In genomic region chr4:141288152-141288551, GRCm38 (mm10) we compare ENCODE assay signal across 23 mouse cellular contexts. TPM values are rescaled to one million over a fixed set of nuclear protein-coding genes. Genes with fewer than 3 reads are reported as not detected.
DNase-seq lines count a peak whose midpoint lies in the region; ATAC-seq and TF ChIP-seq lines count a peak whose summit lies in the region.
"Had no signal": no experiment of that assay in that cellular context is flagged by ENCODE, and none has a peak within 500 bp of the region (broad histone marks: within the 10 kb centered on the region; RNA-seq: fewer than 3 reads in every experiment).

No protein-coding gene starts in this region.

- TF ChIP-seq CTCF in midbrain, postnatal 0 days (IDR thresholded peaks at IDR 0.05), result no peak
- TF ChIP-seq CTCF in intestine, postnatal 0 days (IDR thresholded peaks at IDR 0.05; ENCODE audit: low read depth), result no peak

- H3K27ac ChIP-seq in heart, embryonic 12.5 days (ENCODE audit: poor library complexity, severe bottlenecking), result no peak overlapping the region
- no peak overlapping the region for H3K27ac ChIP-seq in midbrain, embryonic 13.5 days
- H3K27ac ChIP-seq in midbrain, postnatal 0 days (ENCODE audit: low read depth, low read length), result no peak overlapping the region
- H3K27ac ChIP-seq in intestine, postnatal 0 days (ENCODE audit: low read depth, low read length), result peak overlapping the region; percentile 94; the same call in 1 of the 2 replicates
- H3K27ac ChIP-seq: forebrain, embryonic 12.5 days; heart, embryonic 15.5 days; hindbrain, embryonic 15.5 days; limb, embryonic 10.5 days; neural tube, embryonic 12.5 days had no signal

- 0 out of 2 replicates have a peak overlapping the region, but pooled peaks have one; percentile 11 for H3K9ac ChIP-seq in heart, embryonic 12.5 days
- H3K9ac ChIP-seq in midbrain, embryonic 13.5 days (replicated peaks), result no peak overlapping the region
- H3K9ac ChIP-seq in midbrain, postnatal 0 days (replicated peaks; ENCODE audit: low read length, poor library complexity, severe bottlenecking), result no peak overlapping the region
- H3K9ac ChIP-seq in intestine, postnatal 0 days (ENCODE audit: low read depth, low read length), result no peak overlapping the region
- H3K9ac ChIP-seq: forebrain, embryonic 12.5 days; hindbrain, embryonic 15.5 days; liver, postnatal 0 days; neural tube, embryonic 12.5 days had no signal

- no peak overlapping the region for H3K4me2 ChIP-seq in heart, embryonic 12.5 days
- H3K4me2 ChIP-seq in midbrain, embryonic 13.5 days (replicated peaks), result no peak overlapping the region
- H3K4me2 ChIP-seq in midbrain, postnatal 0 days (ENCODE audit: low read depth, low read length, poor library complexity, severe bottlenecking), result no peak overlapping the region
- no peak overlapping the region for H3K4me2 ChIP-seq in intestine, postnatal 0 days (replicated peaks; ENCODE audit: low read depth)
- H3K4me2 ChIP-seq: forebrain, embryonic 12.5 days; hindbrain, embryonic 15.5 days had no signal

- H3K4me1 ChIP-seq in heart, embryonic 12.5 days (replicated peaks), result peaks cover 51% of the 10 kb centered on the region
- H3K4me1 ChIP-seq in midbrain, embryonic 13.5 days (replicated peaks), result peaks cover 49% of the 10 kb centered on the region
- H3K4me1 ChIP-seq in midbrain, postnatal 0 days (ENCODE audit: insufficient read depth, low read length), result 0 out of 2 replicates have a peak, but pooled peaks cover 11% of the 10 kb centered on the region
- peaks cover 8% of the 10 kb centered on the region; the same call in 1 of the 2 replicates for H3K4me1 ChIP-seq in intestine, postnatal 0 days (replicated peaks; ENCODE audit: control insufficient read depth, insufficient read depth, low read length)

- no peak overlapping the region for H3K4me3 ChIP-seq in heart, embryonic 12.5 days
- H3K4me3 ChIP-seq in midbrain, embryonic 13.5 days (replicated peaks), result no peak overlapping the region
- H3K4me3 ChIP-seq in midbrain, postnatal 0 days (ENCODE audit: low read depth, low read length), result no peak overlapping the region
- no peak overlapping the region for H3K4me3 ChIP-seq in intestine, postnatal 0 days (ENCODE audit: low read depth, low read length)
- H3K4me3 ChIP-seq: forebrain, embryonic 12.5 days; hindbrain, embryonic 15.5 days; neural tube, embryonic 12.5 days had no signal

- no peaks in the 10 kb centered on the region for H3K9me3 ChIP-seq in heart, embryonic 12.5 days (replicated peaks)
- H3K9me3 ChIP-seq in midbrain, embryonic 13.5 days, result no peaks in the 10 kb centered on the region
- H3K9me3 ChIP-seq in midbrain, postnatal 0 days (ENCODE audit: low read length), result no peaks in the 10 kb centered on the region
- H3K9me3 ChIP-seq in intestine, postnatal 0 days (ENCODE audit: control insufficient read depth), result no peaks in the 10 kb centered on the region
- H3K9me3 ChIP-seq: forebrain, embryonic 12.5 days; heart, embryonic 15.5 days; hindbrain, embryonic 15.5 days; limb, embryonic 10.5 days; neural tube, embryonic 12.5 days had no signal

- DNase-seq in heart, adult 8-10 months (ENCODE audit: low spot score), result no peak
- DNase-seq in midbrain, postnatal 0 days (ENCODE audit: low spot score), result no peak
- peak; percentile 76 for DNase-seq in ES-CJ7 (ENCODE audit: low read depth, low spot score)
- DNase-seq in kidney, postnatal 36 days, result no peak
- no peak for DNase-seq in cerebellum, adult 9-11 months
- DNase-seq: cerebellum, adult 8-10 months; kidney, adult 8-10 months; kidney, postnatal 14 days; layer of hippocampus, adult 9-11 months; liver, postnatal 0 days; lung, postnatal 36 days; thymus, postnatal 14 days had no signal

- H3K36me3 ChIP-seq in heart, embryonic 12.5 days, result no peaks in the 10 kb centered on the region
- H3K36me3 ChIP-seq in midbrain, embryonic 13.5 days, result no peaks in the 10 kb centered on the region
- H3K36me3 ChIP-seq in midbrain, postnatal 0 days (ENCODE audit: insufficient read depth, low read length), result no peaks in the 10 kb centered on the region
- H3K36me3 ChIP-seq in intestine, postnatal 0 days (ENCODE audit: control insufficient read depth, insufficient read depth), result no peaks in the 10 kb centered on the region
- H3K36me3 ChIP-seq: forebrain, embryonic 12.5 days; heart, embryonic 15.5 days; hindbrain, embryonic 15.5 days; limb, embryonic 10.5 days; neural tube, embryonic 12.5 days had no signal

- H3K27me3 ChIP-seq in heart, embryonic 12.5 days (replicated peaks), result peaks cover 44% of the 10 kb centered on the region
- peaks cover 59% of the 10 kb centered on the region for H3K27me3 ChIP-seq in midbrain, embryonic 13.5 days
- H3K27me3 ChIP-seq in midbrain, postnatal 0 days (ENCODE audit: insufficient read depth, low read length), result 0 out of 2 replicates have a peak, but pooled peaks cover 5% of the 10 kb centered on the region
- no peaks in the 10 kb centered on the region for H3K27me3 ChIP-seq in intestine, postnatal 0 days (replicated peaks; ENCODE audit: control insufficient read depth, insufficient read depth, low read length)
- H3K27me3 ChIP-seq: Patski had no signal

- 48% methylated on average over 8 of the region's 8 CpGs for WGBS in heart, embryonic 12.5 days
- 34% methylated on average over 8 of the region's 8 CpGs for WGBS in midbrain, embryonic 13.5 days
- WGBS in midbrain, postnatal 0 days, result 47% methylated on average over 8 of the region's 8 CpGs
- 45% methylated on average over 8 of the region's 8 CpGs for WGBS in intestine, postnatal 0 days

- no peak for ATAC-seq in heart, embryonic 12.5 days (ENCODE audit: insufficient number of reproducible peaks, low FRiP score)
- ATAC-seq in midbrain, embryonic 13.5 days, result peak; percentile 29; the same call in 1 of the 2 replicates
- ATAC-seq in midbrain, postnatal 0 days (ENCODE audit: low FRiP score), result no peak
- ATAC-seq in intestine, postnatal 0 days, result no peak
- ATAC-seq: Patski had no signal

RNA-seq across cellular contexts. Expression of gene Epha2, which starts 12.9 kb away (rescaled TPM):
- 5.3 and 6.1 TPM in 2 replicates for polyA plus RNA-seq in heart, embryonic 12.5 days (2016; fragmentation: Nextera tagmentation; extraction: Ambion mirVana)
- total RNA-seq in heart, adult 8-10 months (2022), result 1 to 10 TPM; 4.6 to 7.1 (median 5.2) TPM
- polyA plus RNA-seq in midbrain, embryonic 13.5 days (2015; fragmentation: Nextera tagmentation; extraction: Ambion mirVana), result 3.5 and 4.7 TPM in 2 replicates
- total RNA-seq in midbrain, postnatal 0 days (2014; rRNA removed), result 3.1 and 3.2 TPM in 2 replicates
- 0.27 and 0.30 TPM in 2 replicates for polyA plus RNA-seq in midbrain, postnatal 0 days (2015; fragmentation: Nextera tagmentation; extraction: Ambion mirVana)
- polyA plus RNA-seq in intestine, postnatal 0 days (2015; fragmentation: Nextera tagmentation; extraction: Ambion mirVana), result 5.6 and 6.6 TPM in 2 replicates

RNA-seq across cellular contexts. Expression of gene Arhgef19, which starts 48.9 kb away (rescaled TPM):
- polyA plus RNA-seq in heart, embryonic 12.5 days (2016; fragmentation: Nextera tagmentation; extraction: Ambion mirVana), result 2.6 and 3.1 TPM in 2 replicates
- 10 to 100 TPM; 26.2 to 32.2 (median 30.3) TPM for total RNA-seq in heart, adult 8-10 months (2022)
- 0.93 and 0.98 TPM in 2 replicates for polyA plus RNA-seq in midbrain, embryonic 13.5 days (2015; fragmentation: Nextera tagmentation; extraction: Ambion mirVana)
- 0.76 and 1.3 TPM in 2 replicates for total RNA-seq in midbrain, postnatal 0 days (2014; rRNA removed)
- 1.1 and 1.3 TPM in 2 replicates for polyA plus RNA-seq in midbrain, postnatal 0 days (2015; fragmentation: Nextera tagmentation; extraction: Ambion mirVana)
- polyA plus RNA-seq in intestine, postnatal 0 days (2015; fragmentation: Nextera tagmentation; extraction: Ambion mirVana), result 4.5 and 6.3 TPM in 2 replicates
- total RNA-seq: common myeloid progenitor, adult 5-6 weeks; granulocyte monocyte progenitor cell, adult 5-6 weeks had no signal
